ENCODE assay signal across 8 mouse cellular contexts in the genomic region with DNA sequence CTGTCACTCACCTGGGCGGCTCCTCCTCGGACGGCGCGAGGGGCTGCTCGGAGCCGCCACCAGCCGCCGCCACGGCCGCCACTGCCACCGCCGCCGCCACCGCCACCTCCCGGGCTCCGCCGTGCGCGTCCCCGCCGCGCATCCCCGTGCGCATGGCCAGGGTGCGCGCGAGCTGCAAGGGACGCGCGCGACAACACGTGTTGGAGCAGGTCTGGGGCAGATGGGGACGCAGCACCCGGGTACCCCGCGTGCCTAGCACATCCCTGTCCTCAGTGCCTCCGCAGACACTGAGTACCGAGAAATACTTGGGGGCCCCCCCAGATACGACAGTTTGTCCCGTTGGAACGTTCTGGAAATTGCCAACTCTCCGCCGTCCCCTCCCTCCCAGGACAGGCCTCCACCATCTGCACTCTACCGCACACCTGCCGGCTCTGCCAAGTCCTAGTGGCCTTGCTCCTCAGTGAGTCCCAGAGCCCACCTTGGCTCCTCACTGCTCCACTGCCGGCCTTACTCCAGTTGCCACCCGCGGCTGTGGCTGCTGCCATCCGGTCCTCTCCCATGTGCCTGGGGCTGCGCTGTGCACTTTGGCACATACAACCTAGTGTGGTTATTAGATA. TPM values are rescaled to one million over a fixed set of nuclear protein-coding genes. Genes with fewer than 3 reads are reported as not detected.
A peak's percentile ranks its signal among the peaks of the same experiment; 100 is the strongest.
DNase-seq lines count a peak whose midpoint lies in the region; ATAC-seq lines count a peak whose summit lies in the region.

Lingo3 (minus strand) TSS at position 109 of the 617 bp plus-strand sequence.

- H3K9ac ChIP-seq in lung, embryonic 16.5 days (ENCODE audit: low read length): peak within 1 kb of the TSS; percentile 43
- peak within 1 kb of the TSS; percentile 66 for H3K9ac ChIP-seq in neural tube, embryonic 14.5 days (replicated peaks; ENCODE audit: low read depth, low read length)

- peak within 1 kb of the TSS; percentile 43 for H3K4me3 ChIP-seq in lung, embryonic 16.5 days (ENCODE audit: low read length)
- peak within 1 kb of the TSS; percentile 46 for H3K4me3 ChIP-seq in neural tube, embryonic 14.5 days (ENCODE audit: low read depth, low read length)

- H3K4me1 ChIP-seq in lung, embryonic 16.5 days (replicated peaks; ENCODE audit: control insufficient read depth, insufficient read depth, low read length): no peaks in the 10 kb centered on the region; the same call in 1 of the 2 replicates
- no peaks in the 10 kb centered on the region for H3K4me1 ChIP-seq in neural tube, embryonic 14.5 days (ENCODE audit: control insufficient read depth, insufficient read depth, low read length)

- H3K4me2 ChIP-seq in lung, embryonic 16.5 days (ENCODE audit: low read depth, low read length): peak within 1 kb of the TSS; percentile 66
- H3K4me2 ChIP-seq in neural tube, embryonic 14.5 days (ENCODE audit: low read depth, low read length): peak within 1 kb of the TSS; percentile 76

- H3K36me3 ChIP-seq in lung, embryonic 16.5 days (ENCODE audit: control insufficient read depth, insufficient read depth, low read length): no peaks in the 10 kb centered on the region
- no peaks in the 10 kb centered on the region for H3K36me3 ChIP-seq in neural tube, embryonic 14.5 days (ENCODE audit: control insufficient read depth, insufficient read depth, low read length)

- intact Hi-C loops in left cerebral cortex, postnatal 10 days (cut with DNase I): no loop called here

- DNase-seq in lung, postnatal 14 days: no peak
- DNase-seq in cerebellum, adult 9-11 months: peak; percentile 86
- peak in 1 of 2 experiments; percentile 78 for DNase-seq in left cerebral cortex, postnatal 10 days (ENCODE audit: extremely low spot score in 1 of 2, low spot score in 2 of 2)
- no peak for DNase-seq in c-Kit-positive CD71-positive TER-119-positive erythroid progenitor cells, embryonic 14.5 days (ENCODE audit: low spot score)

- peaks cover 37% of the 10 kb centered on the region for H3K27me3 ChIP-seq in lung, embryonic 16.5 days (ENCODE audit: control insufficient read depth, insufficient read depth, low read depth, low read length)
- peaks cover 28% of the 10 kb centered on the region for H3K27me3 ChIP-seq in neural tube, embryonic 14.5 days (ENCODE audit: control insufficient read depth, insufficient read depth, low read length)

- H3K9me3 ChIP-seq in lung, embryonic 16.5 days (ENCODE audit: control insufficient read depth, low read length): no peaks in the 10 kb centered on the region
- no peaks in the 10 kb centered on the region for H3K9me3 ChIP-seq in neural tube, embryonic 14.5 days (ENCODE audit: control insufficient read depth, low read length)

- ATAC-seq in lung, embryonic 16.5 days (ENCODE audit: low read depth): no peak
- peak; percentile 26; the same call in 1 of the 2 replicates for ATAC-seq in granulocyte monocyte progenitor cell, adult 5-6 weeks (replicated peaks; ENCODE audit: poor library complexity, severe bottlenecking)
- peak; percentile 67 for ATAC-seq in neural tube, embryonic 14.5 days (ENCODE audit: low read depth)
- no peak for ATAC-seq in erythroblast, adult 5-6 weeks (replicated peaks; ENCODE audit: low FRiP score, poor library complexity, severe bottlenecking)

- H3K27ac ChIP-seq in lung, embryonic 16.5 days (ENCODE audit: low read length): no peak within 1 kb of the TSS
- H3K27ac ChIP-seq in neural tube, embryonic 14.5 days (ENCODE audit: low read depth, low read length): no peak within 1 kb of the TSS

- WGBS in lung, embryonic 16.5 days: 5% methylated on average over 33 of the region's 51 CpGs
- WGBS in neural tube, embryonic 14.5 days: 9% methylated on average over 27 of the region's 51 CpGs

RNA-seq across cellular contexts. Expression of gene Lingo3, which starts in this region (rescaled TPM):
- 0.15 and 0.44 TPM in 2 replicates for polyA plus RNA-seq in lung, embryonic 16.5 days (2015; fragmentation: Nextera tagmentation; extraction: Ambion mirVana)
- 0.21 TPM in 1 of 2 replicates, not detected in the other for total RNA-seq in granulocyte monocyte progenitor cell, adult 5-6 weeks (2014; fragmentation: Nextera tagmentation)
- 0.15 TPM in 1 of 2 replicates, not detected in the other for total RNA-seq in granulocyte monocyte progenitor cell, adult 5-6 weeks (2017)
- 10 to 100 TPM; 25.4 to 30.9 TPM for total RNA-seq in left cerebral cortex, postnatal 10 days (2021)
- 8.1 and 12.0 TPM in 2 replicates for polyA plus RNA-seq in neural tube, embryonic 14.5 days (2014; fragmentation: Nextera tagmentation; extraction: Ambion mirVana)
- not detected in 2 replicates for total RNA-seq in erythroblast, adult 5-6 weeks (2015; ENCODE audit: low replicate concordance)
- not detected in 2 replicates for total RNA-seq in erythroblast, adult 5-6 weeks (2017; ENCODE audit: low replicate concordance)

Comparison
In these comparisons a context has a peak if more than half of its experiments do, and no peak if none do; other contexts are left out.
1. RNA of gene Lingo3 (total RNA-seq): 25.4 to 30.9 TPM in left cerebral cortex, postnatal 10 days; 0.15 to 0.21 TPM in granulocyte monocyte progenitor cell, adult 5-6 weeks and not detected in erythroblast, adult 5-6 weeks; every median in the first group is over 10 times any median in the second.
2. Peak in ATAC-seq in granulocyte monocyte progenitor cell, adult 5-6 weeks; RNA of the gene not detected or under 1 TPM.